Mouse (Mus musculus): ENCODE measurements around the gene Rictor. TPM values are rescaled to one million over a fixed set of nuclear protein-coding genes. Genes with fewer than 3 reads are reported as not detected.

Gene Rictor
- 25.2 and 27.7 TPM in 2 replicates for polyA plus RNA-seq (2015; fragmentation: Nextera tagmentation; extraction: Ambion mirVana)

GRCm38 (mm10) chr15:6707936-6708525 is at the start of gene Rictor:
Gene Rictor (plus strand): TSS chr15:6708379.

Other genes starting within 250 kb of the Rictor start
- gene Fyb, start 185.5 kb upstream of the Rictor start, polyA plus RNA-seq (2015; fragmentation: Nextera tagmentation; extraction: Ambion mirVana) = 69.6 and 71.4 TPM in 2 replicates
- gene Osmr, start 166.6 kb downstream of the Rictor start, polyA plus RNA-seq (2015; fragmentation: Nextera tagmentation; extraction: Ambion mirVana) = 4.3 and 5.8 TPM in 2 replicates